Mouse (Mus musculus) liver, embryonic 14.5 days (tissue): Measurements from ENCODE around the gene Lingo1. TPM values are rescaled to one million over a fixed set of nuclear protein-coding genes. Genes with fewer than 3 reads are reported as not detected.

Source experiments
- ATAC-seq: fragments of 200-750 bp; cut with Nextera tagmentation; 2 replicates; pipeline ENCODE4 v1.8.0; 2017; ENCODE audit warnings: moderate number of reproducible peaks, mild to moderate bottlenecking, moderate library complexity; ENCODE audit not compliant: insufficient read depth
- DNase-seq, 3 experiments: peaks; one replicate each; pipeline ENCODE4 v3.0.0-alpha.2; 2012 to 2013; ENCODE audit warnings: low read depth in 3 of 3, low spot score in 3 of 3
- H3K27ac ChIP-seq: fragments of 300-500 bp; sonication (generic); 2 replicates; pipeline ENCODE4 v1.5.1; 2014; ENCODE audit warnings: moderate library complexity, mild to moderate bottlenecking, control low read depth, inconsistent platforms
- H3K27me3 ChIP-seq: fragments of 300-500 bp; sonication (generic); 2 replicates; pipeline ENCODE4 v1.6.1; 2014; ENCODE audit warnings: mild to moderate bottlenecking, low read length, moderate library complexity; ENCODE audit not compliant: control insufficient read depth, insufficient read depth
- H3K36me3 ChIP-seq: fragments of 300-500 bp; sonication (generic); replicated peaks from 2 replicates; pipeline ENCODE4 v1.6.1; 2014; ENCODE audit warnings: low read depth; ENCODE audit not compliant: control insufficient read depth, insufficient read depth
- H3K4me1 ChIP-seq, 2 experiments: fragments of 200-500 bp in 1 of 2; fragments of 300-500 bp in 1 of 2; sonication (generic) in 1 of 2; replicated peaks; 2 replicates each; pipeline ENCODE4 v1.6.1; 2012 to 2014; ENCODE audit warnings: antibody characterized with exemption in 1 of 2, inconsistent platforms in 1 of 2, low read length in 1 of 2; ENCODE audit not compliant: control insufficient read depth in 2 of 2, insufficient read depth in 2 of 2
- H3K4me2 ChIP-seq: fragments of 300-500 bp; sonication (generic); 2 replicates; pipeline ENCODE4 v1.6.1; 2014; ENCODE audit warnings: low read depth, mild to moderate bottlenecking, control low read depth, moderate library complexity
- H3K4me3 ChIP-seq, 2 experiments: fragments of 200-500 bp in 1 of 2; fragments of 300-500 bp in 1 of 2; sonication (generic) in 1 of 2; 2 replicates each; pipeline ENCODE4 v1.5.1; 2012 to 2014; ENCODE audit warnings: low read depth in 2 of 2, low read length in 2 of 2, mild to moderate bottlenecking in 2 of 2, control low read depth in 1 of 2, inconsistent platforms in 1 of 2, moderate library complexity in 1 of 2; ENCODE audit not compliant: insufficient read depth in 1 of 2
- H3K9ac ChIP-seq: fragments of 300-500 bp; sonication (generic); replicated peaks from 2 replicates; pipeline ENCODE4 v1.6.1; 2014; ENCODE audit warnings: mild to moderate bottlenecking, control low read depth, moderate library complexity
- H3K9me3 ChIP-seq: fragments of 300-500 bp; sonication (generic); 2 replicates; pipeline ENCODE4 v1.6.1; 2016; ENCODE audit warnings: low read length, mixed read lengths; ENCODE audit not compliant: control insufficient read depth
- CTCF ChIP-seq: IDR thresholded peaks from 2 replicates; pipeline ENCODE4 v1.5.1; 2016; ENCODE audit warnings: antibody characterized with exemption, low read depth, control low read depth
- EP300 ChIP-seq: IDR thresholded peaks from 2 replicates; pipeline ENCODE4 v1.6.1; 2016; ENCODE audit warnings: antibody characterized with exemption, low read depth
- WGBS: fragments of 180-500 bp; shearing (Covaris S2); extraction: QIAGEN DNeasy Blood & Tissue Kit; methylation state at CpG from one replicate; pipeline ENCODE4 v1.1.7; 2014; ENCODE audit not compliant: insufficient replicate concordance; 5-methylcytosine and 5-hydroxymethylcytosine counted together
- polyA plus RNA-seq, 2 experiments: library from polyadenylated mRNA; depleted of rRNA in 1 of 2; stranded (reverse) in 1 of 2; unstranded in 1 of 2; fragments of >200 nt; fragmentation: Nextera tagmentation in 1 of 2; extraction: Ambion mirVana in 1 of 2; gene quantifications; 2 replicates each; pipeline versions ENCODE4 v1.2.1 to v1.2.3; 2012 to 2014

Lingo1 gene
- polyA plus RNA-seq, 2 experiments: 0.14 to 0.58 TPM

- no peak for TF ChIP-seq CTCF
- no peak for TF ChIP-seq EP300
- ATAC-seq: no peak
- 58% methylated on average over 11 of the region's 11 CpGs for WGBS
These were observed 19.1 kb downstream of the Lingo1 start for GRCm38 (mm10) chr9:56776881-56777801.

GRCm38 (mm10) chr9:56775161-56775934 is 20.9 kb downstream of the Lingo1 start:
- TF ChIP-seq CTCF: no peak
- no peak for TF ChIP-seq EP300
- DNase-seq: no peak
- WGBS: 50% methylated on average over 7 of the region's 7 CpGs
- H3K9me3 ChIP-seq: no peaks in the 10 kb centered on the region
- no peak for ATAC-seq
- no peaks in the 10 kb centered on the region for H3K4me1 ChIP-seq
- no peak overlapping the region for H3K9ac ChIP-seq
- H3K27ac ChIP-seq: no peak overlapping the region
- no peaks in the 10 kb centered on the region for H3K36me3 ChIP-seq
- no peak overlapping the region for H3K4me2 ChIP-seq
- no peak overlapping the region for H3K4me3 ChIP-seq
- no peaks in the 10 kb centered on the region for H3K27me3 ChIP-seq

More at GRCm38 (mm10) chr9:56776881-56777801, 19.1 kb downstream of the Lingo1 start:
- Histone ChIP-seq H3K4me2 (no peak overlapping the region), H3K9me3 (no peaks in the 10 kb centered on the region), H3K27me3 (no peaks in the 10 kb centered on the region), H3K9ac (no peak overlapping the region), H3K27ac (no peak overlapping the region), H3K36me3 (no peaks in the 10 kb centered on the region), H3K4me1 (no peaks in the 10 kb centered on the region), H3K4me3 (no peak overlapping the region)
- DNase-seq: no peak

DNA sequence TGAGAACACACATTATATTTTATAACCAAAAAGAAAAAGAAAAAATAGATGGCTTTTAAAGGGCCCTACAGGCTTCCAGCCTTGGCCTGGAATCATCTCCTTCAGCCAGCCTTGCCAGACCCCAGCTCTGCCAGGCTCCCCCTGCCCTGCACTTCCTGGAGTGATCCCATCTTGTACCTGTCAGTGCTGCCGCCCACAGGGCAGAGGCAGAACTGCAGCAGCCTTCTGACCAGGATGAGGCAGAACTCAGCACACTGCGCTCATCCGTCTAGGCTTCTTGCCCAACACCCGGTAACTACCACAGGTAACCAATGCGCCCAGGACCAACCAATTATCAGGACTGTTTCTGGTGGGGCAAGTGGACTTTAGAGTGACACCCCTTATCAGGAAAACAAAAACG is 22.0 kb downstream of the Lingo1 start:
- TF ChIP-seq EP300 (no peak), CTCF (peak; percentile 83)
- ATAC-seq (no peak), DNase-seq (no peak)
- H3K27me3 ChIP-seq: no peaks in the 10 kb centered on the region
- H3K27ac ChIP-seq: no peak overlapping the region
- no peak overlapping the region for H3K9ac ChIP-seq
- H3K4me2 ChIP-seq: no peak overlapping the region
- 35% methylated on average over 6 of the region's 6 CpGs for WGBS
- H3K4me1 ChIP-seq: no peaks in the 10 kb centered on the region
- H3K36me3 ChIP-seq: no peaks in the 10 kb centered on the region
- H3K9me3 ChIP-seq: no peaks in the 10 kb centered on the region
- no peak overlapping the region for H3K4me3 ChIP-seq

- DNase-seq (no peak), ATAC-seq (no peak)
- WGBS: 62% methylated on average over 7 of the region's 7 CpGs
- no peak overlapping the region for H3K4me3 ChIP-seq
- H3K4me1 ChIP-seq: no peaks in the 10 kb centered on the region
- no peak overlapping the region for H3K9ac ChIP-seq
- no peak for TF ChIP-seq CTCF
- TF ChIP-seq EP300: no peak
- no peak overlapping the region for H3K4me2 ChIP-seq
- H3K9me3 ChIP-seq: no peaks in the 10 kb centered on the region
- H3K36me3 ChIP-seq: no peaks in the 10 kb centered on the region
- no peaks in the 10 kb centered on the region for H3K27me3 ChIP-seq
- H3K27ac ChIP-seq: no peak overlapping the region
These were observed 22.6 kb downstream of the Lingo1 start for GRCm38 (mm10) chr9:56773666-56774065.

DNA sequence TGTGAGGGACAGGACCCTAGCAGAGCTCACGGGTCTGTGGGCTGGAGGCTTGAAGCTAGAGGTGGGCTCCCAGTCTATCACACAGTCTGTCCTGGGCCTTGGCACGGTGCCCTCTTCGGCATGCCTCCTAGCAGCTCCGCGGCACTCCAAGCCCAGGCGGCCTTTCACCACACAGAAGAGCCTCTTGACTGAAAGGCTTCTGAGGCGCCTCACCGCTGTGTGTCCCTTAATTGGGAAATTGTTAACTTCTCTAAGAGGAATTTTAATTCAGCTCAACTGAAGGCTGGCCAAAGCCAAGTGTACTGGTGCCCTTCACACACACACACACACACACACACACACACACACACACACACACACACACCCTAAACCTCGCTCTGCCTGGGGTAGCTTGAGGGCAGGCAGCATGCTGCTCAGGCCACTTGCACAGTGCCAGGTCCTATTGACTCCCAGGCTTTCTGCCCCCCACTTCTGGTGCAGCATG is 28.6 kb downstream of the Lingo1 start:
- Histone ChIP-seq H3K4me2 (no peak overlapping the region), H3K4me1 (no peaks in the 10 kb centered on the region), H3K9me3 (no peaks in the 10 kb centered on the region), H3K4me3 (no peak overlapping the region), H3K9ac (no peak overlapping the region), H3K27ac (no peak overlapping the region), H3K36me3 (no peaks in the 10 kb centered on the region), H3K27me3 (no peaks in the 10 kb centered on the region)
- WGBS: 70% methylated on average over 9 of the region's 9 CpGs
- TF ChIP-seq CTCF (no peak), EP300 (no peak)
- DNase-seq (no peak), ATAC-seq (no peak)
